Mouse (Mus musculus): Measurements from ENCODE around the gene Ppfia4.

Ppfia4 gene

GRCm38 (mm10) chr1:134273493-134274395, 59.0 kb downstream of the Ppfia4 start:
- no peak for TF ChIP-seq GATA4 (IDR thresholded peaks at IDR 0.05; ENCODE audit: insufficient replicate concordance, low read length)

DNA sequence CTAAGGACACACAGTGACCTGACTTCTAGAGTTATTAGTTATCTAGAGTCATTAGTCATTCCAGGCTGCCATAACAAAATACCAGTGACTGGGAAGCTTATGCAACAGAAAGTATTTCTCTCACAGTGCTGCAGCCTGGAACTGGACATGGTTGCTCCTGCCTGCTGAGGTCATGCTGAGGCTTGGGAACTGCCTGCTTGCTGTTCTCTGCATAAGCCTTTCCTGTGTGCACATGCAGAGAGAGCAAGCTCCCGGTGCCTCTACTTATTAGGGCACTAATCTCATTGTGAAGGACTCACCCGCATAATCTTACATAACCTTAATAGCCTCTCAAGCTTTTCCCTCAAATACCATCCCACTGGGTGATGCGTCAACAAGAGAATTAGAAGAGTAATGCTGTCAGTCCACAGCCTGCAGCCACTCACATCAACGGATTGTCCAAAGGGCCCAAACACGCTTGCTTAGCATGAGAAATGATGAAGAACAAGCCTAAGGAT, 59.9 kb downstream of the Ppfia4 start:
- no peak for TF ChIP-seq GATA4 (IDR thresholded peaks at IDR 0.05; ENCODE audit: insufficient replicate concordance, low read length)

GRCm38 (mm10) chr1:134270026-134270425, 62.7 kb downstream of the Ppfia4 start:
- no peak for TF ChIP-seq GATA4 (IDR thresholded peaks at IDR 0.05; ENCODE audit: insufficient replicate concordance, low read length)

GRCm38 (mm10) chr1:134265797-134266196, 66.9 kb downstream of the Ppfia4 start:
- TF ChIP-seq GATA4 (IDR thresholded peaks at IDR 0.05; ENCODE audit: insufficient replicate concordance, low read length), result no peak

GRCm38 (mm10) chr1:134264341-134264740, 68.4 kb downstream of the Ppfia4 start:
- TF ChIP-seq GATA4 (IDR thresholded peaks at IDR 0.05; ENCODE audit: insufficient replicate concordance, low read length), result no peak
